Mouse (Mus musculus): Measurements from ENCODE around the gene Cda.

DNA sequence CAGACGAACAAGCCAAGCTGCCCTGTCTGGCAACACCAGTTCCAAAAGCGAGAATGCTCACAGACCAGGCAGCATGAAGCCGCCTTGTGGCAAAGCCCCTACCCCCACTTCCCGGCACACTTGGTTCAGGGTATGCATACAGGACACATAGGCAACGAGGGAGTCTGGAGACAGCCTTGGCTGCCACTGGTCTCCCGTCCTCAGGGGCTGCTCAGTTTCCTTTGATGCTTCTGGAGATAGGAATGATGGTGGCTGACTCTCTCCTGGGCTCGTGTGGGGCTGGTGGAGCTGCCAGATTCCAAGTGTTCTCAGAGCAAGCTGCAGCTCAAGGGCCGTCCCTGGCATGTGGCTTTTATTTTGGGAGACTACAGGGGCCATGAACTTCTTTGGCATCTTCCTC is 26.4 kb downstream of the Cda start:
- no peak for TF ChIP-seq CTCF (IDR thresholded peaks at IDR 0.05; ENCODE audit: borderline replicate concordance, control insufficient read depth, extremely low read depth, insufficient read depth, low read length, poor library complexity)
- TF ChIP-seq POLR2A (IDR thresholded peaks at IDR 0.05; ENCODE audit: control insufficient read depth, extremely low read depth, insufficient read depth, low read length, poor library complexity) = no peak

Measured in thymus, adult 2 months (tissue).